Mouse (Mus musculus): ENCODE data around the gene Hist3h2ba.

GRCm38 (mm10) chr11:58968551-58968950 is 19.8 kb downstream of the Hist3h2ba start:
- TF ChIP-seq CTCF (IDR thresholded peaks at IDR 0.05), result no peak
- no peak for TF ChIP-seq EP300 (IDR thresholded peaks at IDR 0.05)

Data from lung, postnatal 0 days (tissue).